Mouse (Mus musculus): ENCODE data around the gene Retreg3. TPM values are rescaled to one million over a fixed set of nuclear protein-coding genes. Genes with fewer than 3 reads are reported as not detected.
A peak's percentile ranks its signal among the peaks of the same experiment; 100 is the strongest.

The Retreg3 gene
- polyA plus RNA-seq, 1 experiment, result 41.2 TPM

- Histone ChIP-seq H3ac (ENCODE audit: control insufficient read depth, insufficient read length) (peak overlapping the region; percentile 23), H3K4me2 (ENCODE audit: low read depth) (peak overlapping the region; percentile 93)
- TF ChIP-seq POLR2A (IDR thresholded peaks at IDR 0.05; ENCODE audit: insufficient read length, low read depth) (no peak), REST (IDR thresholded peaks at IDR 0.05; ENCODE audit: insufficient read depth, insufficient read length) (no peak), CEBPB (IDR thresholded peaks at IDR 0.05; ENCODE audit: insufficient read depth, poor library complexity, severe bottlenecking) (no peak), POLR2AphosphoS2 (IDR thresholded peaks at IDR 0.05; ENCODE audit: insufficient read length, low read depth) (no peak)
Measured at GRCm38 (mm10) chr11:101119131-101119760, 447 bp downstream of the Retreg3 start.

GRCm38 (mm10) chr11:101118105-101118504, 1.6 kb downstream of the Retreg3 start:
- Histone ChIP-seq H3K27me3 (ENCODE audit: control insufficient read depth, insufficient read depth, insufficient read length) (no peaks in the 10 kb centered on the region), H3K79me2 (ENCODE audit: control insufficient read depth, insufficient read depth) (peaks cover 75% of the 10 kb centered on the region), H3K4me2 (ENCODE audit: low read depth) (peak overlapping the region; percentile 93), H3ac (ENCODE audit: control insufficient read depth, insufficient read length) (no peak overlapping the region), H3K36me3 (ENCODE audit: control insufficient read depth, insufficient read depth) (peaks cover 13% of the 10 kb centered on the region), H3K4me3 (peak overlapping the region; percentile 72)
- TF ChIP-seq POLR2AphosphoS2 (IDR thresholded peaks at IDR 0.05; ENCODE audit: insufficient read length, low read depth) (no peak), MYOD1 (IDR thresholded peaks at IDR 0.05; ENCODE audit: control insufficient read depth in 1 of 3, insufficient read length in 2 of 3, low read depth in 2 of 3) (no peak), E2F4 (IDR thresholded peaks at IDR 0.05; ENCODE audit: insufficient read depth) (no peak), MAX (IDR thresholded peaks at IDR 0.05; ENCODE audit: low read depth) (no peak), CEBPB (IDR thresholded peaks at IDR 0.05; ENCODE audit: insufficient read depth, poor library complexity, severe bottlenecking) (no peak), TCF12 (IDR thresholded peaks at IDR 0.05; ENCODE audit: insufficient read depth, poor library complexity, severe bottlenecking) (no peak), SRF (IDR thresholded peaks at IDR 0.05; ENCODE audit: control insufficient read depth, insufficient read length, low read depth) (no peak), TCF3 (IDR thresholded peaks at IDR 0.05; ENCODE audit: insufficient read length, low read depth) (no peak), REST (IDR thresholded peaks at IDR 0.05; ENCODE audit: insufficient read depth, insufficient read length) (no peak), MYOG (IDR thresholded peaks at IDR 0.05; ENCODE audit: control insufficient read depth in 1 of 3, insufficient read depth in 1 of 3, insufficient read length in 2 of 3, low read depth in 2 of 3) (no peak), USF1 (IDR thresholded peaks at IDR 0.05; ENCODE audit: low read depth) (no peak), POLR2A (IDR thresholded peaks at IDR 0.05; ENCODE audit: insufficient read length, low read depth) (no peak)

More at GRCm38 (mm10) chr11:101119131-101119760, 447 bp downstream of the Retreg3 start:
- Histone ChIP-seq H3K4me3 (peak overlapping the region; percentile 72), H3K36me3 (ENCODE audit: control insufficient read depth, insufficient read depth) (peaks cover 18% of the 10 kb centered on the region), H3K27me3 (ENCODE audit: control insufficient read depth, insufficient read depth, insufficient read length) (no peaks in the 10 kb centered on the region), H3K79me2 (ENCODE audit: control insufficient read depth, insufficient read depth) (peaks cover 64% of the 10 kb centered on the region)

GRCm38 (mm10) chr11:101115564-101115963, 4.1 kb downstream of the Retreg3 start:
- no peak for TF ChIP-seq MYOG (IDR thresholded peaks at IDR 0.05; ENCODE audit: control insufficient read depth in 1 of 3, insufficient read depth in 1 of 3, insufficient read length in 2 of 3, low read depth in 2 of 3)
- TF ChIP-seq MAX (IDR thresholded peaks at IDR 0.05; ENCODE audit: low read depth), result no peak
- no peak for TF ChIP-seq TCF12 (IDR thresholded peaks at IDR 0.05; ENCODE audit: insufficient read depth, poor library complexity, severe bottlenecking)
- no peak for TF ChIP-seq CEBPB (IDR thresholded peaks at IDR 0.05; ENCODE audit: insufficient read depth, poor library complexity, severe bottlenecking)
- no peak for TF ChIP-seq POLR2A (IDR thresholded peaks at IDR 0.05; ENCODE audit: insufficient read length, low read depth)
- TF ChIP-seq REST (IDR thresholded peaks at IDR 0.05; ENCODE audit: insufficient read depth, insufficient read length), result no peak
- TF ChIP-seq E2F4 (IDR thresholded peaks at IDR 0.05; ENCODE audit: insufficient read depth), result no peak
- TF ChIP-seq POLR2AphosphoS2 (IDR thresholded peaks at IDR 0.05; ENCODE audit: insufficient read length, low read depth), result no peak
- no peak for TF ChIP-seq TCF3 (IDR thresholded peaks at IDR 0.05; ENCODE audit: insufficient read length, low read depth)
- TF ChIP-seq MYOD1 (IDR thresholded peaks at IDR 0.05; ENCODE audit: control insufficient read depth in 1 of 3, insufficient read length in 2 of 3, low read depth in 2 of 3), result no peak
- TF ChIP-seq SRF (IDR thresholded peaks at IDR 0.05; ENCODE audit: control insufficient read depth, insufficient read length, low read depth), result no peak
- TF ChIP-seq USF1 (IDR thresholded peaks at IDR 0.05; ENCODE audit: low read depth), result no peak

GRCm38 (mm10) chr11:101112186-101112585, 7.5 kb downstream of the Retreg3 start:
- TF ChIP-seq SRF (IDR thresholded peaks at IDR 0.05; ENCODE audit: control insufficient read depth, insufficient read length, low read depth) (no peak), REST (IDR thresholded peaks at IDR 0.05; ENCODE audit: insufficient read depth, insufficient read length) (no peak), E2F4 (IDR thresholded peaks at IDR 0.05; ENCODE audit: insufficient read depth) (no peak), USF1 (IDR thresholded peaks at IDR 0.05; ENCODE audit: low read depth) (no peak)
- Histone ChIP-seq H3K79me2 (ENCODE audit: control insufficient read depth, insufficient read depth) (peaks cover 99% of the 10 kb centered on the region), H3K4me2 (ENCODE audit: low read depth) (no peak overlapping the region), H3K27me3 (ENCODE audit: control insufficient read depth, insufficient read depth, insufficient read length) (no peaks in the 10 kb centered on the region), H3K4me3 (no peak overlapping the region), H3ac (ENCODE audit: control insufficient read depth, insufficient read length) (no peak overlapping the region), H3K36me3 (ENCODE audit: control insufficient read depth, insufficient read depth) (peaks cover 7% of the 10 kb centered on the region)

More at GRCm38 (mm10) chr11:101115564-101115963, 4.1 kb downstream of the Retreg3 start:
- Histone ChIP-seq H3K4me2 (ENCODE audit: low read depth) (no peak overlapping the region), H3K36me3 (ENCODE audit: control insufficient read depth, insufficient read depth) (peaks cover 9% of the 10 kb centered on the region), H3ac (ENCODE audit: control insufficient read depth, insufficient read length) (no peak overlapping the region), H3K27me3 (ENCODE audit: control insufficient read depth, insufficient read depth, insufficient read length) (no peaks in the 10 kb centered on the region), H3K79me2 (ENCODE audit: control insufficient read depth, insufficient read depth) (peaks cover 89% of the 10 kb centered on the region), H3K4me3 (no peak overlapping the region)

DNA sequence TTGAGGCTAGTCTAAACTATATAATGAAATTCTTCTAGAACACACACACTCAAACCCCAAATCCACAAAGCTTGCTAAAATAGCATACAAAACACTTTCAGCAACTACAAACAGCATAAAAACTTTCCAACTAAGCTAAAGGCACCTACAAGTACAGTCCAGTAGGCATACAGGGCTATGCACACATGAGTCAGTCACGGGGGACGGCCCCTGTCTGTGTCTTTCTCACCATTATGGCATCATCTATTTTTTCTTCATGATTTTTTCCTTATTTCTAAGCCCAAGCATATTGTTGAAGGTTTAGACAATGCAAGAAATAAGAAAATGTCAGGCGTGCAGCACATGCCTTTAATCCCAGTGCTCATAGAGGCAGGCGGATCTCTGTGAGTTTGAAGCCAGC, 8.5 kb downstream of the Retreg3 start:
- no peak overlapping the region for H3K4me3 ChIP-seq
- no peak overlapping the region for H3K4me2 ChIP-seq (ENCODE audit: low read depth)
- H3K36me3 ChIP-seq (ENCODE audit: control insufficient read depth, insufficient read depth), result peaks cover 3% of the 10 kb centered on the region

More for the DNA sequence above, 8.5 kb downstream of the Retreg3 start:
- Histone ChIP-seq H3K79me2 (ENCODE audit: control insufficient read depth, insufficient read depth) (peaks cover 93% of the 10 kb centered on the region), H3ac (ENCODE audit: control insufficient read depth, insufficient read length) (no peak overlapping the region), H3K27me3 (ENCODE audit: control insufficient read depth, insufficient read depth, insufficient read length) (no peaks in the 10 kb centered on the region)
- TF ChIP-seq MAX (IDR thresholded peaks at IDR 0.05; ENCODE audit: low read depth), result no peak
- TF ChIP-seq USF1 (IDR thresholded peaks at IDR 0.05; ENCODE audit: low read depth), result no peak
- TF ChIP-seq TCF12 (IDR thresholded peaks at IDR 0.05; ENCODE audit: insufficient read depth, poor library complexity, severe bottlenecking), result no peak
- TF ChIP-seq E2F4 (IDR thresholded peaks at IDR 0.05; ENCODE audit: insufficient read depth), result no peak
- TF ChIP-seq REST (IDR thresholded peaks at IDR 0.05; ENCODE audit: insufficient read depth, insufficient read length), result no peak
- TF ChIP-seq MYOD1 (IDR thresholded peaks at IDR 0.05; ENCODE audit: control insufficient read depth in 1 of 3, insufficient read length in 2 of 3, low read depth in 2 of 3), result no peak
- TF ChIP-seq POLR2AphosphoS2 (IDR thresholded peaks at IDR 0.05; ENCODE audit: insufficient read length, low read depth), result no peak
- TF ChIP-seq SRF (IDR thresholded peaks at IDR 0.05; ENCODE audit: control insufficient read depth, insufficient read length, low read depth), result no peak
- no peak for TF ChIP-seq TCF3 (IDR thresholded peaks at IDR 0.05; ENCODE audit: insufficient read length, low read depth)
- TF ChIP-seq MYOG (IDR thresholded peaks at IDR 0.05; ENCODE audit: control insufficient read depth in 1 of 3, insufficient read depth in 1 of 3, insufficient read length in 2 of 3, low read depth in 2 of 3), result no peak
- no peak for TF ChIP-seq CEBPB (IDR thresholded peaks at IDR 0.05; ENCODE audit: insufficient read depth, poor library complexity, severe bottlenecking)
- no peak for TF ChIP-seq POLR2A (IDR thresholded peaks at IDR 0.05; ENCODE audit: insufficient read length, low read depth)

Data from myocyte (in vitro differentiated cells).